Mouse (Mus musculus): ENCODE measurements around the gene Rabgef1. TPM values are rescaled to one million over a fixed set of nuclear protein-coding genes. Genes with fewer than 3 reads are reported as not detected.

The Rabgef1 gene
- polyA plus RNA-seq, 1 experiment = 4.7 TPM

- H3K36me3 ChIP-seq (ENCODE audit: control insufficient read depth) = peaks cover 25% of the 10 kb centered on the region
- H3K4me3 ChIP-seq (replicated peaks) = no peak overlapping the region
- H3K9me3 ChIP-seq (ENCODE audit: control insufficient read depth, low read length) = peaks cover 5% of the 10 kb centered on the region; the same call in 1 of the 2 replicates
- H3K27me3 ChIP-seq (ENCODE audit: control insufficient read depth) = no peaks in the 10 kb centered on the region
- H3K4me1 ChIP-seq (ENCODE audit: control insufficient read depth) = peaks cover 19% of the 10 kb centered on the region
- no peak for TF ChIP-seq TAL1 (IDR thresholded peaks at IDR 0.05; ENCODE audit: low read length)
- no peak for TF ChIP-seq GATA1 (IDR thresholded peaks at IDR 0.05; ENCODE audit: low read length)
These were observed 46.7 kb downstream of the Rabgef1 start for GRCm38 (mm10) chr5:130218336-130218735.

GRCm38 (mm10) chr5:130221316-130221715 lies 49.7 kb downstream of the Rabgef1 start:
- H3K27me3 ChIP-seq (ENCODE audit: control insufficient read depth) = no peaks in the 10 kb centered on the region
- H3K36me3 ChIP-seq (ENCODE audit: control insufficient read depth) = peaks cover 26% of the 10 kb centered on the region
- TF ChIP-seq GATA1 (IDR thresholded peaks at IDR 0.05; ENCODE audit: low read length) (no peak), TAL1 (IDR thresholded peaks at IDR 0.05; ENCODE audit: low read length) (no peak)
- peak overlapping the region; percentile 95 for H3K4me3 ChIP-seq (replicated peaks)
- peaks cover 34% of the 10 kb centered on the region for H3K4me1 ChIP-seq (ENCODE audit: control insufficient read depth)
- peaks cover 5% of the 10 kb centered on the region; the same call in 1 of the 2 replicates for H3K9me3 ChIP-seq (ENCODE audit: control insufficient read depth, low read length)

- Histone ChIP-seq H3K9me3 (ENCODE audit: control insufficient read depth, low read length) (peaks cover 5% of the 10 kb centered on the region; the same call in 1 of the 2 replicates), H3K4me1 (ENCODE audit: control insufficient read depth) (peaks cover 35% of the 10 kb centered on the region), H3K4me3 (replicated peaks) (peak overlapping the region; percentile 95), H3K27me3 (ENCODE audit: control insufficient read depth) (no peaks in the 10 kb centered on the region), H3K36me3 (ENCODE audit: control insufficient read depth) (peaks cover 30% of the 10 kb centered on the region)
- TF ChIP-seq TAL1 (IDR thresholded peaks at IDR 0.05; ENCODE audit: low read length) (no peak), GATA1 (IDR thresholded peaks at IDR 0.05; ENCODE audit: low read length) (no peak)
These were observed 50.2 kb downstream of the Rabgef1 start for GRCm38 (mm10) chr5:130221760-130222145.

GRCm38 (mm10) chr5:130222146-130223004 lies 50.8 kb downstream of the Rabgef1 start:
- Histone ChIP-seq H3K36me3 (ENCODE audit: control insufficient read depth) (peaks cover 34% of the 10 kb centered on the region), H3K27me3 (ENCODE audit: control insufficient read depth) (no peaks in the 10 kb centered on the region), H3K9me3 (ENCODE audit: control insufficient read depth, low read length) (peaks cover 5% of the 10 kb centered on the region; the same call in 1 of the 2 replicates), H3K4me3 (replicated peaks) (peak overlapping the region; percentile 95), H3K4me1 (ENCODE audit: control insufficient read depth) (peaks cover 39% of the 10 kb centered on the region)
- TF ChIP-seq TAL1 (IDR thresholded peaks at IDR 0.05; ENCODE audit: low read length) = no peak

- TF ChIP-seq GATA1 (IDR thresholded peaks at IDR 0.05; ENCODE audit: low read length) = no peak
- no peak for TF ChIP-seq TAL1 (IDR thresholded peaks at IDR 0.05; ENCODE audit: low read length)
- H3K4me3 ChIP-seq (replicated peaks) = no peak overlapping the region
- peaks cover 31% of the 10 kb centered on the region for H3K4me1 ChIP-seq (ENCODE audit: control insufficient read depth)
- peaks cover 73% of the 10 kb centered on the region for H3K36me3 ChIP-seq (ENCODE audit: control insufficient read depth)
- H3K27me3 ChIP-seq (ENCODE audit: control insufficient read depth) = no peaks in the 10 kb centered on the region
- no peaks in the 10 kb centered on the region for H3K9me3 ChIP-seq (ENCODE audit: control insufficient read depth, low read length)
These were observed 55.2 kb downstream of the Rabgef1 start for GRCm38 (mm10) chr5:130226790-130227189.

GRCm38 (mm10) chr5:130228120-130228519 lies 56.5 kb downstream of the Rabgef1 start:
- TF ChIP-seq GATA1 (IDR thresholded peaks at IDR 0.05; ENCODE audit: low read length) = no peak
- TF ChIP-seq TAL1 (IDR thresholded peaks at IDR 0.05; ENCODE audit: low read length) = no peak
- Histone ChIP-seq H3K4me1 (ENCODE audit: control insufficient read depth) (peaks cover 25% of the 10 kb centered on the region), H3K27me3 (ENCODE audit: control insufficient read depth) (no peaks in the 10 kb centered on the region), H3K36me3 (ENCODE audit: control insufficient read depth) (peaks cover 86% of the 10 kb centered on the region), H3K4me3 (replicated peaks) (no peak overlapping the region), H3K9me3 (ENCODE audit: control insufficient read depth, low read length) (no peaks in the 10 kb centered on the region)

- TF ChIP-seq GATA1 (IDR thresholded peaks at IDR 0.05; ENCODE audit: low read length) (no peak), TAL1 (IDR thresholded peaks at IDR 0.05; ENCODE audit: low read length) (no peak)
- peaks cover 99% of the 10 kb centered on the region for H3K36me3 ChIP-seq (ENCODE audit: control insufficient read depth)
- H3K4me3 ChIP-seq (replicated peaks) = no peak overlapping the region
- no peaks in the 10 kb centered on the region for H3K9me3 ChIP-seq (ENCODE audit: control insufficient read depth, low read length)
- no peaks in the 10 kb centered on the region for H3K4me1 ChIP-seq (ENCODE audit: control insufficient read depth)
- no peaks in the 10 kb centered on the region for H3K27me3 ChIP-seq (ENCODE audit: control insufficient read depth)
These were observed 64.7 kb downstream of the Rabgef1 start for GRCm38 (mm10) chr5:130236302-130236701.

- TF ChIP-seq TAL1 (IDR thresholded peaks at IDR 0.05; ENCODE audit: low read length) = no peak
- TF ChIP-seq GATA1 (IDR thresholded peaks at IDR 0.05; ENCODE audit: low read length) = no peak
- H3K27me3 ChIP-seq (ENCODE audit: control insufficient read depth) = no peaks in the 10 kb centered on the region
- no peak overlapping the region for H3K4me3 ChIP-seq (replicated peaks)
- no peaks in the 10 kb centered on the region for H3K4me1 ChIP-seq (ENCODE audit: control insufficient read depth)
- H3K9me3 ChIP-seq (ENCODE audit: control insufficient read depth, low read length) = no peaks in the 10 kb centered on the region
- peaks cover 99% of the 10 kb centered on the region for H3K36me3 ChIP-seq (ENCODE audit: control insufficient read depth)
These were observed 67.6 kb downstream of the Rabgef1 start for GRCm38 (mm10) chr5:130239236-130239635.

- no peak overlapping the region for H3K4me3 ChIP-seq (replicated peaks)
- H3K9me3 ChIP-seq (ENCODE audit: control insufficient read depth, low read length) = no peaks in the 10 kb centered on the region
- H3K27me3 ChIP-seq (ENCODE audit: control insufficient read depth) = no peaks in the 10 kb centered on the region
- no peaks in the 10 kb centered on the region for H3K4me1 ChIP-seq (ENCODE audit: control insufficient read depth)
- TF ChIP-seq TAL1 (IDR thresholded peaks at IDR 0.05; ENCODE audit: low read length) = no peak
- no peak for TF ChIP-seq GATA1 (IDR thresholded peaks at IDR 0.05; ENCODE audit: low read length)
- H3K36me3 ChIP-seq (ENCODE audit: control insufficient read depth) = peaks cover 99% of the 10 kb centered on the region
These were observed 68.3 kb downstream of the Rabgef1 start for GRCm38 (mm10) chr5:130239856-130240255.
